Mouse (Mus musculus): Measurements from ENCODE around the gene F9. TPM values are rescaled to one million over a fixed set of nuclear protein-coding genes. Genes with fewer than 3 reads are reported as not detected.

F9 gene
- total RNA-seq (2023) = not detected

DNA sequence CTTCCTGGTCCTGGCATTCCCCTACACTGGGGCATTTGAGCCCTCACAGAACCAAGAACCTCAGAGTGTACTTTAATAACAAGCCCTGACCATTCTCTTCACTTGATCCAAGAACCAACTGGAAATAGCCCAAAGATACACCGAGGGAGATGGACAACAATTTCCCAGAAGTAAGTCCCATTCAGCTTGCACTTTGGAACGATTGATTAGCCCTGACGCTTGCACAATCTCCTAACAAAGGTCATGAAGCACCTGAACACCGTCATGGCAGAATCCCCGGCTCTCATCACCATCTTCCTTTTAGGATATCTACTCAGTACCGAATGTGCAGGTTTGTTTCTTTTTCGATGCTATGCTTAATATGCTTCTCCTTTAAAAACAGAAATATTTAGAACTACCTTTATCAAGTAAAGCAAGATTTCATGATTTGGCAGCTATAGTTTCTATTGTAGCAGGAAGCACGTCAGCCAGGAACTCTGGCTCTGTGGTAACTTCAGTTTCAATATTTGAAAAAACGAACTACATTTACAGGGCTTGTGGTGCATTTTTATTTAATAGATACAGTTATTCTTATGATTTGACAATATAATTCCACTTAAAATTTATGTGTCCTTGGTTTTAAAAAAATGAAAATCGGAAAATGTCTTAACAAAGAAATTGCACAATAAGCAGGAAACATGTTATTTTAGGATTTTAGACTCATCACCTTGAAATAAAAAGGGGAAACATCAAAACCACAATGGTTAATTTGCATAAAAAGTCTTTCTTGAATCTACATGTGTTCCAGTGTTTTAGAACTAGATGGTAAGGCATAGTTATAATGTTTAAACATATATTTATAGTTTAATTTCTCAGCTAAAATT lies at the start of gene F9:
Gene F9 (plus strand): TSS at position 244 of the 863 bp plus-strand sequence.

Other genes starting within 250 kb of the F9 start
- gene Mcf2, start 179.6 kb downstream of the F9 start, total RNA-seq (2023) = not detected